Mouse (Mus musculus): ENCODE results near the gene Zbtb2. TPM values are rescaled to one million over a fixed set of nuclear protein-coding genes. Genes with fewer than 3 reads are reported as not detected.
A peak's percentile ranks its signal among the peaks of the same experiment; 100 is the strongest.
"Not testable (repeated sequence)": the region's sequence is repeated elsewhere in the genome, so short reads cannot be mapped to it uniquely, and the experiment has no call there.

The Zbtb2 gene
- total RNA-seq (2021): 10 to 100 TPM in 1 of 2 experiments, 1 to 10 TPM in 1; 9.8 to 10.5 TPM

DNA sequence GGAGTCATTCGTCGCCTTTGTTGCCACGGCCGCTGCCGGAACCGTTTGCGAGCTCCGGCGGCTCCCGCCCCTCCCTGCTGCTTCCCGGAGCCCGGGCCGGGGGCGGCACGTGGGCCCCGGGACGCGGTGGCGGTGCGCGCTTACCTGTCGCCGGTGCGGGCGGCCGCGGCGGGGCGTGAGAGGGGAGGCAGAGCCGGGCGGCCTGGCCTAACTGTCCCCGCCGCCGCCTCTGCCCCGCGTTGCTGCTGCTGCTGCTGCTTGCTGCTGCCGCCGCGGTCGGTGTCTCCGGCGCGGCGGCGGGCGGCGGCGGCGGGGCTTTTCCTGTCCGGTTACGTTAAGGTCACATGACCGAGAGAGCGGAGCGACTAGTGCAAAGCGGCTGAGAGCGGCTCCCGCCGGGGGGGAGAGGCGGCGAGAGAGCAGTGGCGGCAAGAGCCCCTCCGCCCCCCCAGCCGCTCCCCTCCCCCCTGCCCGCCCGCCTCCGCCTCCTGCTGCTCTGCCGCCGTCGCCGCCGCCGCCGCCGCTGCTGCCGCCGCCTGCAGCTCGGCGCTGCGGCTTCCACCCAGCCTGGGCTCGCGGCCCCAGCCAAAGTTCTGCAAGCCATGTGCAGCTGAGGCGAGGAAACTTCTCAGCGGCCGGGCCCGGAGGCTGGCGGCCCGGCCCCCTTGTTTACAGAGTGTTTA lies at the start of gene Zbtb2:
Gene Zbtb2, minus strand, starts transcription at position 408 of the 683 bp plus-strand sequence.
- intact Hi-C loops (cut with DNase I): loop anchor here (1.0 kb wide), 1 partner anchor 44 kb away; the partner anchor contains the start of genes Armt1 and Rmnd1

GRCm38 (mm10) chr10:4435416-4435815 lies 47.5 kb upstream of the Zbtb2 start:
- DNase-seq (ENCODE audit: low spot score in 2 of 2): no peak
- intact Hi-C loops (cut with DNase I): no loop called here

More for the DNA sequence above, at the start of gene Zbtb2:
- DNase-seq (ENCODE audit: low spot score in 2 of 2): peak; percentile 60 to 61

DNA sequence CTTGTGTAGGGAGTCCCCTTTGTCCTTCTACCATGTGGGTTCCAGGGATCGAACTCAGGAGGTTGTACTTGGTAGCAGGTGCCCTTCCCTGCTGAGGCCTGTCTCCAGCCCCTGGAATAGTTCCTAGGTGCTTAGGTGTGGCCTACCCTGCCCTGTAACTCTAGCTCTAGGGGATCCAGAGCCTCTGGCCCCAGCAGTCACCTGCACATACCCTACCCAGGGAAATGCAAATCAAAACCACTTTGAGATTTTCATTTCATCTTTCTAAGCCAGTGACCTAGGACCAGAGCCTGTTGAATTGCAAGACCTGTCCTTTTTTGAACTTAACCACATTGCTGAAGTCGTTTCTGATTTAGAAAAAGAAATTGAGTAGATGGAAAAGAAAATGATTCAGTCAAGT lies 46.0 kb upstream of the Zbtb2 start:
- intact Hi-C loops (cut with DNase I); DNase-seq (ENCODE audit: low spot score in 2 of 2): not testable (repeated sequence)

GRCm38 (mm10) chr10:4432996-4433755 lies 45.3 kb upstream of the Zbtb2 start:
- no peak for DNase-seq (ENCODE audit: low spot score in 2 of 2)
- intact Hi-C loops (cut with DNase I): loop anchor here (1.0 kb wide), 1 partner anchor 46 kb away; no protein-coding TSS in a partner anchor

- peak; percentile 95 for DNase-seq (ENCODE audit: low spot score in 2 of 2)
- intact Hi-C loops (cut with DNase I): loop anchor here (1.0 kb wide), 1 partner anchor 45 kb away; no protein-coding TSS in a partner anchor
These were observed 44.4 kb upstream of the Zbtb2 start, which contains the start of the genes Rmnd1 and Armt1 for GRCm38 (mm10) chr10:4432123-4432931. TSS of gene Rmnd1 (minus strand) at chr10:4432388. TSS of gene Armt1 (plus strand) at chr10:4432467.

GRCm38 (mm10) chr10:4431746-4432122 lies 43.8 kb upstream of the Zbtb2 start:
- intact Hi-C loops (cut with DNase I): loop anchor here (1.0 kb wide), 1 partner anchor 44 kb away; no protein-coding TSS in a partner anchor
- DNase-seq (ENCODE audit: low spot score in 2 of 2): no peak

GRCm38 (mm10) chr10:4430826-4431225 lies 42.9 kb upstream of the Zbtb2 start:
- intact Hi-C loops (cut with DNase I): no loop called here
- DNase-seq (ENCODE audit: low spot score in 2 of 2): peak in 1 of 2 experiments; percentile 43

- intact Hi-C loops (cut with DNase I): no loop called here
These were observed 42.5 kb upstream of the Zbtb2 start for GRCm38 (mm10) chr10:4430399-4430798.

GRCm38 (mm10) chr10:4425245-4425644 lies 37.3 kb upstream of the Zbtb2 start:
- DNase-seq (ENCODE audit: low spot score in 2 of 2): no peak
- intact Hi-C loops (cut with DNase I): no loop called here

More at GRCm38 (mm10) chr10:4430399-4430798, 42.5 kb upstream of the Zbtb2 start:
- no peak for DNase-seq (ENCODE audit: low spot score in 2 of 2)

DNA sequence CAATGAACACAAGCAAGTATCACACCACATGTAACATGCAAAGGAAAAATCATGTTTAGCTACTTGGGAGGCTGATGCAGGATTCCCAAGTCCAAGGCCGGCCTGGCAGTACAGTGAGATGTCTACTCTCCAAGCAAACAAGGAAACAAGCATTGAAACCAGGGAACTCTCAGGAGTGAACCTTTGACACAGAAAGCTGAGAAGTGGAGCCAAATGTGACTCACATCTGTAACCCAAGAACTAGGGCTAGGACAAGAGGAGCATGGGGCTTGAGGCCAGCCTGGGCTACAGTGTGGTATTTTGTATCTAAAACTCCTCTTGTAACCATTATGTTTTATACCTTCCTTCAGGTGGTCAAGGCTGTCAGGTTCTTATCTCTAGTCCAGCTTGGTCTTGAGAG lies 19.3 kb upstream of the Zbtb2 start:
- no peak for DNase-seq (ENCODE audit: low spot score in 2 of 2)
- intact Hi-C loops (cut with DNase I): no loop called here

DNA sequence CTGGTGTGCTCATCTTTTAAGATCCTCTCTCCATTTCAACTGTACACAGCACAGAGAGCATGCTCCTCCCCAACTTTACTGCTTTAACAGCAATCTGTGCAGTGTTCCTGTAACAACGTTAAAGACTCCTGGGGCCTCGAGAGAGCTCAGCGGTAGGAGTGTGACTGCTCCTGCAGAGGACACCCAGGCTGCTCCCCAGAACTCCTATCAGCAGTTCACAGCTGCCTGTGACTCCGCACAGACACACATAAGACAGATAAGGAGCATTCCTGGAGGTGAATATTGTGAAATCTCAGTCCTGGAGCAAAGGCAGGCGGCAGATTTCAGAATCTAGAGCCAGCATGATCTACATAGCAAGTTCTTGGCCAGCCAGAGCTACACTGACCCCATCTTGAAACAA lies 17.6 kb upstream of the Zbtb2 start:
- intact Hi-C loops (cut with DNase I): no loop called here
- no peak for DNase-seq (ENCODE audit: low spot score in 2 of 2)

DNA sequence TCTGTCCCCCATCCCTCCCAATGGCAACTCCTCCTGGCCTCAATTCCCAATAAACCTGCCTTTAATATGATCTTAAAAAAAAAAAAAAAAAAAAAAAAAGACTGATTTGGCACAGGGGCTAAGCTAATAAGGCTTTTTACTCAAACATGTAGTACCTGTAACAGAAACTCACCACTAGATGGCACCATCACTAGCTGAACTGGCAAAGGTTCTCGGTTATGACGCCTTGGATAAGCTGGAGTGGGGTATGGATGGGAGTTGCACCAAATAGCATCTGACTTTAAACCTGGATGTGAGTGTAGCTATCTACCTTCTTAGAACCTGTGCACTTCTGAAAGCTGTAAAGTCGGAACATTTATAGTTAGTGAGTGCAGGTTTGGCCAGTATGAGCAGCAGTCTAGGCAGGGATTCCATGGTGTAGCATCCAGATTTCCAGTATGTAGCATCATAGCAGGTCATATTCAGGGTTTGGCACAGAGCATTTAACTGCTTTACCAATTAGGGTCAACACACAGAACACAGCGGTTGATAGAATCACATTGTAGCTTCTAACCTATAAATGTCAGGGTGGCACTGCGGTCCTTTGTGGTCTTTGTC lies 17.1 kb upstream of the Zbtb2 start:
- intact Hi-C loops (cut with DNase I): no loop called here
- DNase-seq (ENCODE audit: low spot score in 2 of 2): peak; percentile 62 to 73

GRCm38 (mm10) chr10:4398058-4398457 lies 10.2 kb upstream of the Zbtb2 start:
- intact Hi-C loops (cut with DNase I): no loop called here
- no peak for DNase-seq (ENCODE audit: low spot score in 2 of 2)

DNA sequence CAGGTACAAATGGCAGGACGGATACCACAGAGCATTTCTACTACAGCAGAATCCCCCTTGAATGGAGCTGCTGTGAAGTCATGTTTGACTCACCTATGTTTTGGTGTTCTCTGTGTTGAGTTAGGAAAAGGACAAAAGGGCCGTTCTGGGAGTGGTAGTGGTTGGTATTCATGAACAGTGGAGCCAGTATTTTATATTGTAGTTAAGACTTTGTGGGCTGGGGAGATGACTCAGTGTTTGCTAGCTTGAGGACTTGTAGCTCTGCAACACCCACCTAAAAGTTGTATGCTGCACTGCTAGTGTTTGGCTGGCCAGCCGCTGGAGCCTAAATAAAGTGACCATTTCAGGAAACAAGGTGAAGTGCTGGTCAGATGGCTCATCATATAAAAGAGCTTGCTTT lies 7.4 kb upstream of the Zbtb2 start:
- intact Hi-C loops (cut with DNase I): no loop called here
- DNase-seq (ENCODE audit: low spot score in 2 of 2): peak in 1 of 2 experiments; percentile 68

GRCm38 (mm10) chr10:4391851-4392250 lies 3.9 kb upstream of the Zbtb2 start:
- intact Hi-C loops (cut with DNase I): no loop called here
- peak; percentile 41 to 55 for DNase-seq (ENCODE audit: low spot score in 2 of 2)

DNA sequence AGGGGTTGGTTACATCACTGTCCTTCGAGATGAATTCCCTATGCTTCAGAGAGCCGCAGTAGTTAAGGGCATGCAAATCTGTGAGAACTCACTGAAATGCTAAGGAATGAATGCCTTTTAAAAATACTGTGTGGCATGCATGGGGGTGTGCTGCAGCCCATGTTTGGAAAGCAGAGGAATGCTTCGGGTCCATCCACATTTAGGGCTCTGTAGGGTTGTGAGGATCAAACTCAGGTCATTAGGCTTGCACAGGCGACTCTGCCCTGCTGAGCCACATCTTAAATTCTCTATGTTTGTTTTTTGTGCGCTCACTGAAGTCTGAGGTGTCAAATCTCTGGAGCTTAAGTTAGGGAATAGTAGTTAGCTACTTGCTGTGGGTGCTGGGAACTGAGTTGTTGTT lies 3.2 kb upstream of the Zbtb2 start:
- no peak for DNase-seq (ENCODE audit: low spot score in 2 of 2)
- intact Hi-C loops (cut with DNase I): no loop called here

- no peak for DNase-seq (ENCODE audit: low spot score in 2 of 2)
- intact Hi-C loops (cut with DNase I): no loop called here
These were observed 2.6 kb upstream of the Zbtb2 start for GRCm38 (mm10) chr10:4390550-4390949.

- DNase-seq (ENCODE audit: low spot score in 2 of 2): no peak
- intact Hi-C loops (cut with DNase I): no loop called here
These were observed 1.7 kb upstream of the Zbtb2 start for GRCm38 (mm10) chr10:4389461-4390112.

GRCm38 (mm10) chr10:4389036-4389435 lies 1.1 kb upstream of the Zbtb2 start:
- intact Hi-C loops (cut with DNase I): no loop called here
- no peak for DNase-seq (ENCODE audit: low spot score in 2 of 2)
